Mouse (Mus musculus) hindbrain, postnatal 0 days (tissue): ENCODE measurements at regions not wholly inside any gene's neighbourhood (a gene's known extent, or its start where the extent isn't known, plus 50 kb on each side); places are given as distances from the start of the nearest gene placed in this dataset.

Source experiments
- ATAC-seq: fragments of 200-750 bp; cut with Nextera tagmentation; 2 replicates; pipeline ENCODE4 v1.8.0; 2017; ENCODE audit warnings: mild to moderate bottlenecking, moderate TSS enrichment, moderate library complexity
- DNase-seq: peaks from one replicate; pipeline ENCODE4 v3.0.0-alpha.2; 2015; ENCODE audit warnings: low spot score
- H3K27ac ChIP-seq: fragments of 300-500 bp; sonication (generic); 2 replicates; pipeline ENCODE4 v1.5.1; 2014; ENCODE audit warnings: mild to moderate bottlenecking
- H3K27me3 ChIP-seq: fragments of 300-500 bp; sonication (generic); 2 replicates; pipeline ENCODE4 v1.6.1; 2014; ENCODE audit warnings: low read length, mixed read lengths; ENCODE audit not compliant: insufficient read depth
- H3K36me3 ChIP-seq: fragments of 300-500 bp; sonication (generic); 2 replicates; pipeline ENCODE4 v1.6.1; 2014; ENCODE audit warnings: low read length, mixed read lengths; ENCODE audit not compliant: insufficient read depth
- H3K4me1 ChIP-seq: fragments of 300-500 bp; sonication (generic); 2 replicates; pipeline ENCODE4 v1.6.1; 2014; ENCODE audit warnings: antibody characterized with exemption, low read length, mixed read lengths; ENCODE audit not compliant: insufficient read depth
- H3K4me2 ChIP-seq: fragments of 300-500 bp; sonication (generic); 2 replicates; pipeline ENCODE4 v1.6.1; 2014; ENCODE audit warnings: low read depth, mild to moderate bottlenecking, low read length, moderate library complexity, mixed read lengths
- H3K4me3 ChIP-seq: fragments of 300-500 bp; sonication (generic); 2 replicates; pipeline ENCODE4 v1.5.1; 2014; ENCODE audit warnings: low read length
- H3K9ac ChIP-seq: fragments of 300-500 bp; sonication (generic); replicated peaks from 2 replicates; pipeline ENCODE4 v1.6.1; 2014; ENCODE audit warnings: mild to moderate bottlenecking, low read length, moderate library complexity, mixed read lengths
- H3K9me3 ChIP-seq: fragments of 300-500 bp; sonication (generic); 2 replicates; pipeline ENCODE4 v1.6.1; 2016; ENCODE audit warnings: low read length, mixed read lengths
- CTCF ChIP-seq: IDR thresholded peaks from 2 replicates; pipeline ENCODE4 v1.5.1; 2016; ENCODE audit warnings: antibody characterized with exemption, control low read depth, low read depth
- WGBS: fragments of 180-500 bp; shearing (Covaris S2); extraction: QIAGEN DNeasy Blood & Tissue Kit; methylation state at CpG from one replicate; pipeline ENCODE4 v1.1.7; 2014; 5-methylcytosine and 5-hydroxymethylcytosine counted together

DNA sequence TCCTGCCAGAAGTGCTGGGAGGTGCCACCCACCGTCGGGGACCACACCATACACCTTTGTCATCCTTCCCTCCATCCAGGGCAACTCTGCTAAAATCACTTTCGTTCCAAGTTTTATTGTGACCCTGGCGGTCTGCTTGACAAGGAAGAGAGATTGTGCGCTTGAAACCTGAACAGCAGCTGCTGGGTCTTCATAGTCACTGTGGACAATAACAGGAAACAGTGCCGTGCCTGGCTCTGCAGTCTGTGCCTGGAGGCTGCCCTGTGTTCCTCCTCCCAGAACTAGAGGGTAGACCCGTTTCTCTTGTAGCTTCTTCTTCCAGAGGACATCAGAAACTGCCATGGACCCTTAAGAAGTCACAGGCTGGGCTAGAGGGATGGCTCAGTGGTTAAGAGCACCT is 152.2 kb upstream of the Nfe2l3 start:
- no peak overlapping the region for H3K4me3 ChIP-seq
- no peak for TF ChIP-seq CTCF
- no peak overlapping the region for H3K4me2 ChIP-seq
- H3K36me3 ChIP-seq, result no peaks in the 10 kb centered on the region
- WGBS, result 68% methylated on average over 7 of the region's 7 CpGs
- DNase-seq (no peak), ATAC-seq (no peak)
- no peaks in the 10 kb centered on the region for H3K4me1 ChIP-seq
- H3K9me3 ChIP-seq, result no peaks in the 10 kb centered on the region
- H3K27ac ChIP-seq, result no peak overlapping the region
- H3K27me3 ChIP-seq, result no peaks in the 10 kb centered on the region
- H3K9ac ChIP-seq, result no peak overlapping the region

DNA sequence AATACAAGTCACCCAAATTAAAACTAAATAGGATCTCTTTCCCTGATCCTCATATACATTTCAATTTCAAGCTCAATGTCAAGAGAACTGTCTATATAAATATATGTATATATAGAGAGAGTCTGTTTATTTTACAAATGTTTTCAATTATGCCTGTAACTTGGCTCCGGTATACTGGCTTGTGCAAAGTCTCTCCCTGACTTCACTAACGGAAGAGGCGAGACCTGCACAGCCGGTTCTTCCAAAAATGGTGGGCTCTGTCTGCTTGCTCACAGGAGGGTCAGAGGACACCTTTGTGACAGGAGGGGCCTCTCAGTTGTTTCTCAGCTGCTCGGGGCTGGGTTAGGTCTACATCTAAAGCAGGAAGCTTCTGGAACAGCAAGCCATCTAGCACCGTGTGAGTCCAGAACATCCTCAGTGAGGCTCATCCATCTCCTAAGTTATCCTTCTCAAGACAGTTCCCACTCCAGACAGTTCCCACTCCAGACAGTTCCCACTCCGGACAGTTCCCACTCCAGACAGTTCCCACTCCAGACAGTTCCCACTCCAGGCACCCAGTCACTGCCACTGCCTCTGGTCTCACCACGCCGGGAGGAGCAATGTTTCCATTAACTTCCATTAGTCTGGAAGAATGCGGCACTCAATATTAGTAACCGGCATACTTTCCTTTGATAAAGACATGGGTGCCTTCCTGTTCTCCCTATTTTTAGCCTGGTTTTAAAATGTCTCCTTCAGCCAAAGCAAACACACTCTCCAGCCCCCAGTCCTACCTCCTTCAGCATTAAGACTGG is 148.4 kb upstream of the Nfe2l3 start:
- Histone ChIP-seq H3K27ac (no peak overlapping the region), H3K4me3 (no peak overlapping the region), H3K27me3 (no peaks in the 10 kb centered on the region), H3K4me2 (no peak overlapping the region), H3K4me1 (no peaks in the 10 kb centered on the region), H3K36me3 (no peaks in the 10 kb centered on the region), H3K9ac (no peak overlapping the region), H3K9me3 (no peaks in the 10 kb centered on the region)
- no peak for ATAC-seq
- DNase-seq, result no peak
- WGBS, result 86% methylated on average over 11 of the region's 11 CpGs
- no peak for TF ChIP-seq CTCF

DNA sequence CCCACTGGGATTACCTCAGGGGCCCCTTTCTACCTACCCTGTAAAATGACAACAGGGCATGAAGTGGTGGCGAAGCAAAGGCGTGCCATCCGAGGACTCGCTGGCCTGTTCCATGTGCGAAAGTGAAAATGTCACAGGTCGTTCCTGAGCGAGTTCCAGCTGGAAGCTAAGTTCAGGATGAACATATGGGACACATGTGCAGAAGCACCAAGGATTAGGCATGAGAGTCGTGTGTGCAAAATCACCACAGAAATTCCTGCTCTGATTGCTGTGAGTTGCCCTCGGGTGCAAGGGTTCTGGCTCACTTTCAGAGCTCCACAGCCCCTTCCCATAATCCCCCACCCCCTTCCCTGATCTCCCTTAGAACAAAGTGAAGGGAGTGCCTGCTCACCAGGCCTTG is 147.6 kb upstream of the Nfe2l3 start:
- no peak overlapping the region for H3K4me3 ChIP-seq
- DNase-seq (no peak), ATAC-seq (no peak)
- no peaks in the 10 kb centered on the region for H3K4me1 ChIP-seq
- H3K27ac ChIP-seq, result no peak overlapping the region
- H3K9me3 ChIP-seq, result no peaks in the 10 kb centered on the region
- H3K9ac ChIP-seq, result no peak overlapping the region
- WGBS, result 81% methylated on average over 9 of the region's 9 CpGs
- no peak for TF ChIP-seq CTCF
- no peaks in the 10 kb centered on the region for H3K36me3 ChIP-seq
- H3K4me2 ChIP-seq, result no peak overlapping the region
- H3K27me3 ChIP-seq, result no peaks in the 10 kb centered on the region

DNA sequence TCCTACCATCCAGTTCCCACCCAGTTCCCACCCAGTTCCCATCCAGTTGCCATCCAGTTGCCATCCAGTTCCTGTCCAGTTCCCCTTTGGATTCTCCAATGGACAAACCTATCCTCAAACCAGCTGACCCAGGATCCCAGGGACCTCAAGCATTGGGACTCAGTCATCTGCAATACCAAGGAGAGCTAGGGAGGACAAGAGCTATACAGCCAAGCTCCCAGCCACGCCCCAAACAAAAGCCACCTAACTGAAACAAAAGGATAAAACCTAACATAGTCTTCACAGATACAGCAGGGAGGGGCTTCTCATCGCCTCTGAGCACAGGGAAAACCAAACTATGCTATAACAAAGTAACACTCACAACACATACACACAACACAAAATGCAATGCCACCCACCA is 145.6 kb upstream of the Nfe2l3 start:
- H3K9ac ChIP-seq, result no peak overlapping the region
- no peaks in the 10 kb centered on the region for H3K36me3 ChIP-seq
- H3K4me2 ChIP-seq, result no peak overlapping the region
- TF ChIP-seq CTCF, result no peak
- H3K4me1 ChIP-seq, result no peaks in the 10 kb centered on the region
- H3K9me3 ChIP-seq, result no peaks in the 10 kb centered on the region
- no peak for DNase-seq
- 89% methylated on average over 2 of the region's 2 CpGs for WGBS
- no peaks in the 10 kb centered on the region for H3K27me3 ChIP-seq
- H3K27ac ChIP-seq, result no peak overlapping the region
- H3K4me3 ChIP-seq, result no peak overlapping the region
- no peak for ATAC-seq

DNA sequence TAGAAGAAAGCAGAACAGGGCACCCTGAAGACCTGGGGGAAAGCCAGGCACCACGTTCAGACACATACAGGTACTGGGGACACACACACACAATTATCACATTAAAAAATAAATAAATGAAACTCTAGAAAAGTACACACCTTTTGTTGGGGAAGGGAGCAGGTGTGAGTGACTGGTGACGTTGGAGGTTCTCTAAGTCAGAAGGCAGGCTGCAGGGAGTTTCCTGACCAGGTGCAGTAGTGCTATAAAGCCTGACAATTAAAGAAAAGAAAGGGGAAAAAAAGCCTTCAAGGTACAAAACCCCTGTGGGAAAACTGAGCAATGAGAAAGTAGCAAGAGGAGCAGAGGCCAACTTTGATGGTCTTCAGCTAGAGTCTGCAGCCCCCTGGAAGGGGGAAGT is 145.1 kb upstream of the Nfe2l3 start:
- Histone ChIP-seq H3K27me3 (no peaks in the 10 kb centered on the region), H3K27ac (no peak overlapping the region), H3K4me1 (no peaks in the 10 kb centered on the region), H3K9ac (no peak overlapping the region), H3K9me3 (no peaks in the 10 kb centered on the region), H3K4me3 (no peak overlapping the region), H3K4me2 (no peak overlapping the region), H3K36me3 (no peaks in the 10 kb centered on the region)
- DNase-seq, result no peak
- no peak for TF ChIP-seq CTCF
- ATAC-seq, result no peak
- 74% methylated on average over 2 of the region's 2 CpGs for WGBS

DNA sequence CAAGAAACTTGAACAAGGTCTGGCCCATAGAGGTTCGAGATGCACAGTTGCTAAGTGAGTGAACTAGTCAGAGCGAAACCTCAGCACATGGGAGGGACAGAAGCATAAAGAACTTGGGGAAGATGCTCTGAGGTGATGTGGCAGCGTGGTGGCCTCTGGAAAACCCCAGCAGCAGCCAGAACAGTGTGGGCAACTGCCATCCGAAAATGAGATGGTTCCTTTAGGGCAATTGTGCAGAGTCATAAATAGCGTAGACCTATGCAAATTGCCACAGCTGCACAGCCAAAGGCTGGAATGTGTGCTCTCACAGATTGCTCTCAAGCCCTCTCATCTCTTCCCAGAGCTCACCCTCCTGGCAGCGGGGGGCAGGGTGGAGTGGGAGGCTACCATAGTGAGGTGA is 144.7 kb upstream of the Nfe2l3 start:
- Histone ChIP-seq H3K27ac (no peak overlapping the region), H3K4me3 (no peak overlapping the region), H3K4me1 (no peaks in the 10 kb centered on the region), H3K36me3 (no peaks in the 10 kb centered on the region), H3K27me3 (no peaks in the 10 kb centered on the region), H3K9ac (no peak overlapping the region), H3K9me3 (no peaks in the 10 kb centered on the region), H3K4me2 (no peak overlapping the region)
- no peak for TF ChIP-seq CTCF
- DNase-seq, result no peak
- WGBS, result 67% methylated on average over 6 of the region's 6 CpGs
- ATAC-seq, result no peak

DNA sequence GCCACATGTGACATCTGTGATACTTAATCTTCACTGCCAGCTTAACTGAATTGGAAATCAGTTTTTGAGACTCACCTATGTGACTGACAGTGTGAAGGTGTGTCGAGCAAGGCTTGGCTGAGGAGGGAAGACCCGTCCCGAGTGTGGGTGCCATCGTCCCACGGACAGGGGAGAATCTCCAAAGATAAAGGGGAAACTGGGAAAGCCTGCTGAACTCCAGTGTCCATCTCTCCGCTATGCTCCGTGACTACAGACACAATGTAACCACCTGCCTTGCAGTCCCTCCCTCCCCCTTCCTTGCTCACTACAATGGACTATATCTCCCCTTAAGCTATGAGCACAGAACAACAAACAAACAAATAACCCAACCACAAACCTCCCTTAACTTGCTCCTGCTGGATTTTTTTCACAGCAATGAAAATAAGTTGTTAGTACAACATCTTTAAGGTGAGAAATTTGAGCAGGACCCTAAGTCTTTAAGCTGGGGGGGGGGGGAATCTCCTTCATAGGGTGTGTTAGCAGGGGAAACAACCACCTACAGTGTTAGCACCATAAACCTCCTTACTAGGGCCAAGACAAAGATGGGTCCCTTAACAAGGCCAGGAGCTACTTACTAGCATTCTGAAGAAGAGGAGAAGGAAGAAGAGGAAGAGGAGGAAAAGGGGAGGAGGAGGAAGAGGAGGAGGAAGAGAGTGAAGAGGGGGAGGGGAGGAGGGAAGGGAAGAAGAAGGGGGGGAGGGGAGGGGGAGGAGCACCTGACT is 144.0 kb upstream of the Nfe2l3 start:
- no peak overlapping the region for H3K27ac ChIP-seq
- no peak for TF ChIP-seq CTCF
- H3K9ac ChIP-seq, result no peak overlapping the region
- DNase-seq, result no peak
- no peak overlapping the region for H3K4me3 ChIP-seq
- no peaks in the 10 kb centered on the region for H3K27me3 ChIP-seq
- WGBS, result 82% methylated on average over 7 of the region's 7 CpGs
- no peak overlapping the region for H3K4me2 ChIP-seq
- no peaks in the 10 kb centered on the region for H3K4me1 ChIP-seq
- no peak for ATAC-seq
- H3K36me3 ChIP-seq, result no peaks in the 10 kb centered on the region
- no peaks in the 10 kb centered on the region for H3K9me3 ChIP-seq
